8 mouse cellular contexts compared by ENCODE assay signal in genomic region chr9:59655958-59656634, GRCm38 (mm10). TPM values are rescaled to one million over a fixed set of nuclear protein-coding genes. Genes with fewer than 3 reads are reported as not detected.
DNase-seq lines count a peak whose midpoint lies in the region; ATAC-seq and TF ChIP-seq lines count a peak whose summit lies in the region.

TSS of gene Pkm (plus strand) at chr9:59656368.

- H3K27me3 ChIP-seq in MEL (ENCODE audit: control insufficient read depth in 1 of 2, insufficient read depth in 2 of 2, low read length in 2 of 2), result no peaks in the 10 kb centered on the region
- H3K27me3 ChIP-seq in cerebellum, adult 2 months (ENCODE audit: control insufficient read depth, insufficient read depth, low read length), result no peaks in the 10 kb centered on the region
- no peaks in the 10 kb centered on the region for H3K27me3 ChIP-seq in forebrain, postnatal 0 days (ENCODE audit: insufficient read depth, low read length)
- H3K27me3 ChIP-seq in lung, embryonic 15.5 days, result no peaks in the 10 kb centered on the region

- H3K9ac ChIP-seq in MEL (ENCODE audit: control insufficient read depth, low read depth, low read length, poor library complexity, severe bottlenecking), result peak within 1 kb of the TSS; percentile 81
- H3K9ac ChIP-seq in forebrain, postnatal 0 days, result peak within 1 kb of the TSS; percentile 85
- peak within 1 kb of the TSS; percentile 83 for H3K9ac ChIP-seq in lung, embryonic 15.5 days

- TF ChIP-seq POLR2A in MEL (IDR thresholded peaks at IDR 0.05; ENCODE audit: control insufficient read depth in 1 of 2, insufficient read depth in 1 of 2, low read depth in 1 of 2, low read length in 2 of 2, poor library complexity in 1 of 2), result peak in 1 of 2 experiments; percentile 96
- TF ChIP-seq POLR2A in cerebellum, adult 2 months (IDR thresholded peaks at IDR 0.05; ENCODE audit: borderline replicate concordance, insufficient read depth, low read length), result peak; percentile 88

- DNase-seq in MEL (ENCODE audit: low read depth, low spot score), result peak; percentile 100
- DNase-seq in cerebellum, adult 2 months, result peak; percentile 98
- DNase-seq in forebrain, postnatal 0 days, result peak; percentile 96
- DNase-seq in heart, postnatal 4 days, result peak; percentile 96
- DNase-seq in layer of hippocampus, adult 8-10 months (ENCODE audit: low spot score in 2 of 2), result peak; percentile 96 to 97
- peak; percentile 97 for DNase-seq in ovary, adult 18-20 months (ENCODE audit: low spot score)
- peak; percentile 98 for DNase-seq in thymus, postnatal 0 days (ENCODE audit: low spot score)

- peaks cover 16 to 40% of the 10 kb centered on the region in 2 experiments for H3K4me1 ChIP-seq in MEL (ENCODE audit: control insufficient read depth in 1 of 2, insufficient read depth in 2 of 2, low read length in 2 of 2)
- peaks cover 9% of the 10 kb centered on the region for H3K4me1 ChIP-seq in cerebellum, adult 2 months (ENCODE audit: control insufficient read depth, insufficient read depth, low read length)
- peaks cover 27% of the 10 kb centered on the region for H3K4me1 ChIP-seq in forebrain, postnatal 0 days (ENCODE audit: insufficient read depth)
- peaks cover 41% of the 10 kb centered on the region for H3K4me1 ChIP-seq in lung, embryonic 15.5 days

- no peak for TF ChIP-seq RAD21 in MEL (IDR thresholded peaks at IDR 0.05; ENCODE audit: low read depth, low read length)

- H3K36me3 ChIP-seq in MEL (ENCODE audit: control insufficient read depth in 1 of 2, insufficient read depth in 2 of 2, low read length in 2 of 2), result peaks cover 3 to 55% of the 10 kb centered on the region in 2 experiments; a peak in 3 of 4 replicates
- H3K36me3 ChIP-seq in forebrain, postnatal 0 days (ENCODE audit: insufficient read depth), result peaks cover 2% of the 10 kb centered on the region
- peaks cover 8% of the 10 kb centered on the region; the same call in 1 of the 2 replicates for H3K36me3 ChIP-seq in lung, embryonic 15.5 days

- ATAC-seq in forebrain, postnatal 0 days, result peak; percentile 89
- ATAC-seq in lung, embryonic 15.5 days (ENCODE audit: borderline replicate concordance, extremely low read depth, low FRiP score, low TSS enrichment), result peak; percentile 93

- peak in 1 of 2 experiments; percentile 58; a peak in 3 of 4 replicates for TF ChIP-seq EP300 in MEL (IDR thresholded peaks at IDR 0.05; ENCODE audit: low read depth in 1 of 2, low read length in 2 of 2)

- no peaks in the 10 kb centered on the region for H3K9me3 ChIP-seq in MEL (replicated peaks; ENCODE audit: insufficient read depth, low read length)
- H3K9me3 ChIP-seq in forebrain, postnatal 0 days (ENCODE audit: low read length), result no peaks in the 10 kb centered on the region
- H3K9me3 ChIP-seq in lung, embryonic 15.5 days, result no peaks in the 10 kb centered on the region

- H3K4me2 ChIP-seq in forebrain, postnatal 0 days (ENCODE audit: low read depth), result peak within 1 kb of the TSS; percentile 59
- peak within 1 kb of the TSS; percentile 60 for H3K4me2 ChIP-seq in lung, embryonic 15.5 days

- peaks cover 48% of the 10 kb centered on the region for H3K79me2 ChIP-seq in MEL (ENCODE audit: control insufficient read depth, insufficient read depth, low read length, poor library complexity)

- TF ChIP-seq CTCF in MEL (IDR thresholded peaks at IDR 0.05 in 2 of 3, conservative IDR thresholded peaks at IDR 0.05 in 1 of 3; ENCODE audit: control insufficient read depth in 1 of 3, insufficient read depth in 1 of 3, low read depth in 2 of 3, low read length in 3 of 3, poor library complexity in 1 of 3, severe bottlenecking in 1 of 3), result 0 out of 6 replicates have a peak, but pooled peaks of 1 of the 3 experiments have one; percentile 1
- TF ChIP-seq CTCF in cerebellum, adult 2 months (IDR thresholded peaks at IDR 0.05; ENCODE audit: borderline replicate concordance, insufficient read depth, low read depth, low read length), result peak; percentile 30; the same call in 1 of the 2 replicates
- TF ChIP-seq CTCF in forebrain, postnatal 0 days (IDR thresholded peaks at IDR 0.05; ENCODE audit: low read depth), result peak; percentile 45

- H3K27ac ChIP-seq in MEL (ENCODE audit: control insufficient read depth, low read depth, low read length), result peak within 1 kb of the TSS; percentile 82
- peak within 1 kb of the TSS; percentile 85 for H3K27ac ChIP-seq in cerebellum, adult 2 months (ENCODE audit: insufficient read depth, low read length)
- H3K27ac ChIP-seq in forebrain, postnatal 0 days (ENCODE audit: low read depth, low read length), result peak within 1 kb of the TSS; percentile 93
- H3K27ac ChIP-seq in lung, embryonic 15.5 days, result peak within 1 kb of the TSS; percentile 93

- WGBS in cerebellum, adult 2 months, result under 1% methylated on average over 46 of the region's 46 CpGs
- WGBS in forebrain, postnatal 0 days, result 1% methylated on average over 46 of the region's 46 CpGs
- WGBS in lung, embryonic 15.5 days, result under 1% methylated on average over 46 of the region's 46 CpGs

- peak within 1 kb of the TSS; percentile 73 to 93 for H3K4me3 ChIP-seq in MEL (ENCODE audit: control insufficient read depth in 1 of 2, insufficient read depth in 1 of 2, low read depth in 2 of 2, low read length in 2 of 2)
- H3K4me3 ChIP-seq in cerebellum, adult 2 months (replicated peaks; ENCODE audit: insufficient read depth, low read depth, low read length), result peak within 1 kb of the TSS; percentile 85
- peak within 1 kb of the TSS; percentile 66 for H3K4me3 ChIP-seq in forebrain, postnatal 0 days (ENCODE audit: low read depth, low read length)
- peak within 1 kb of the TSS; percentile 73 for H3K4me3 ChIP-seq in lung, embryonic 15.5 days

TF ChIP-seq in MEL, 35 proteins besides CTCF, POLR2A, EP300 and RAD21 (continues in another document):
- peak; percentile 84 for TF ChIP-seq SIN3A (IDR thresholded peaks at IDR 0.05; ENCODE audit: low read length)
- TF ChIP-seq NRF1 (IDR thresholded peaks at IDR 0.05; ENCODE audit: insufficient read depth, low read depth, low read length, poor library complexity, severe bottlenecking), result no peak
- peak; percentile 62 for TF ChIP-seq CHD2 (IDR thresholded peaks at IDR 0.05; ENCODE audit: low read length)
- TF ChIP-seq MAZ (IDR thresholded peaks at IDR 0.05; ENCODE audit: low read depth, low read length), result peak; percentile 75; the same call in 1 of the 2 replicates
- 0 out of 2 replicates have a peak, but pooled peaks have one; percentile 31 for TF ChIP-seq GATA1 (IDR thresholded peaks at IDR 0.05; ENCODE audit: low read depth, low read length)
- TF ChIP-seq MAX (IDR thresholded peaks at IDR 0.05; ENCODE audit: low read length), result peak; percentile 38; the same call in 1 of the 2 replicates
- peak; percentile 6; the same call in 1 of the 2 replicates for TF ChIP-seq SMC3 (IDR thresholded peaks at IDR 0.05; ENCODE audit: low read depth, low read length)
- TF ChIP-seq POLR2AphosphoS5 (IDR thresholded peaks at IDR 0.05; ENCODE audit: borderline replicate concordance, low read depth, low read length), result no peak
- no peak for TF ChIP-seq MAFK (IDR thresholded peaks at IDR 0.05; ENCODE audit: borderline replicate concordance, low read depth, low read length)
- TF ChIP-seq BHLHE40 (IDR thresholded peaks at IDR 0.05; ENCODE audit: borderline replicate concordance, low read depth, low read length), result peak; percentile 38; the same call in 1 of the 2 replicates
- TF ChIP-seq NELFE (IDR thresholded peaks at IDR 0.05; ENCODE audit: low read depth, low read length), result peak; percentile 99
- TF ChIP-seq ZC3H11A (IDR thresholded peaks at IDR 0.05; ENCODE audit: low read depth, low read length), result no peak
- no peak; the same call in none of the 2 replicates for TF ChIP-seq MXI1 (IDR thresholded peaks at IDR 0.05; ENCODE audit: low read depth, low read length)
- no peak for TF ChIP-seq GABPA (IDR thresholded peaks at IDR 0.05; ENCODE audit: low read depth, low read length)
- peak; percentile 30; the same call in 1 of the 2 replicates for TF ChIP-seq TAL1 (IDR thresholded peaks at IDR 0.05; ENCODE audit: low read length)
- no peak for TF ChIP-seq UBTF (IDR thresholded peaks at IDR 0.05; ENCODE audit: borderline replicate concordance, insufficient read depth, low read depth, low read length)
- peak; percentile 54 for TF ChIP-seq TCF12 (IDR thresholded peaks at IDR 0.05; ENCODE audit: low read depth, low read length)
- no peak for TF ChIP-seq CHD1 (IDR thresholded peaks at IDR 0.05; ENCODE audit: low read depth, low read length)
- peak; percentile 83 for TF ChIP-seq KAT2A (conservative IDR thresholded peaks at IDR 0.05; ENCODE audit: low read depth, low read length)
- no peak for TF ChIP-seq ZNF384 (IDR thresholded peaks at IDR 0.05; ENCODE audit: low read depth, low read length)
- no peak for TF ChIP-seq MYB (IDR thresholded peaks at IDR 0.05; ENCODE audit: low read depth, low read length)
- TF ChIP-seq E2F4 (IDR thresholded peaks at IDR 0.05; ENCODE audit: borderline replicate concordance, low read depth, low read length), result no peak
- TF ChIP-seq HCFC1 (IDR thresholded peaks at IDR 0.05; ENCODE audit: low read depth, low read length), result peak; percentile 74
- TF ChIP-seq USF2 (IDR thresholded peaks at IDR 0.05; ENCODE audit: borderline replicate concordance in 1 of 2, insufficient read depth in 1 of 2, low read depth in 1 of 2, low read length in 2 of 2), result no peak
- no peak for TF ChIP-seq MEF2A (IDR thresholded peaks at IDR 0.05; ENCODE audit: extremely low read depth, insufficient replicate concordance, low read depth, low read length, poor library complexity, severe bottlenecking)
- TF ChIP-seq POLR2AphosphoS2 (IDR thresholded peaks at IDR 0.05; ENCODE audit: low read length), result peak; percentile 83
- TF ChIP-seq ETS1 (IDR thresholded peaks at IDR 0.05; ENCODE audit: low read depth, low read length), result peak; percentile 67
- TF ChIP-seq TBP (IDR thresholded peaks at IDR 0.05; ENCODE audit: low read depth, low read length), result peak; percentile 92
- TF ChIP-seq ELF1 (IDR thresholded peaks at IDR 0.05; ENCODE audit: low read depth, low read length), result peak; percentile 46; the same call in 1 of the 2 replicates

RNA-seq across cellular contexts. Expression of gene Pkm, which starts in this region (rescaled TPM):
- total RNA-seq in MEL (2012; rRNA removed), result 710 and 1,836 TPM in 2 replicates
- polyA plus RNA-seq in MEL (2012; ENCODE audit: insufficient read depth in 1 of 2, insufficient read length in 2 of 2, low read depth in 1 of 2, low replicate concordance in 2 of 2, missing spikeins in 1 of 2), result 1,000 to 10,000 TPM in 1 of 2 experiments, 10 to 100 TPM in 1; 71.6 to 2,746 TPM
- polyA plus RNA-seq in cerebellum, adult 2 months (2012; rRNA removed), result 2,306 and 2,370 TPM in 2 replicates
- 677 and 762 TPM in 2 replicates for total RNA-seq in forebrain, postnatal 0 days (2014; rRNA removed)
- 764 and 783 TPM in 2 replicates for polyA plus RNA-seq in forebrain, postnatal 0 days (2015; fragmentation: Nextera tagmentation; extraction: Ambion mirVana)
- 1,000 to 10,000 TPM; 1,087 to 1,151 TPM for total RNA-seq in heart, postnatal 4 days (2021)
- 1,000 to 10,000 TPM; 1,385 to 1,484 (median 1,437) TPM for total RNA-seq in layer of hippocampus, adult 8-10 months (2022)
- 1,403 and 1,442 TPM in 2 replicates for polyA plus RNA-seq in lung, embryonic 15.5 days (2015; fragmentation: Nextera tagmentation; extraction: Ambion mirVana)
- polyA plus RNA-seq in thymus, postnatal 0 days (2015; fragmentation: Nextera tagmentation; extraction: Ambion mirVana), result 599 and 667 TPM in 2 replicates

Comparison
In these comparisons a context has a peak if more than half of its experiments do, and no peak if none do; other contexts are left out.
1. Peak in every context shown above with its lines: DNase-seq, ATAC-seq, H3K4me3 ChIP-seq and H3K27ac ChIP-seq.